Mouse (Mus musculus) gastrocnemius, postnatal 10 days (tissue): Measurements from ENCODE around the gene Etv6. TPM values are rescaled to one million over a fixed set of nuclear protein-coding genes. Genes with fewer than 3 reads are reported as not detected.

Experiments used
- DNase-seq: peaks from one replicate; pipeline ENCODE4 v3.0.0; 2021; ENCODE audit warnings: mixed read lengths
- total RNA-seq, 2 experiments: library from RNA; stranded (reverse); gene quantifications; 2 replicates each; pipeline ENCODE4 v1.2.3; 2021

The Etv6 gene
- total RNA-seq, 2 experiments from 2014 or later, result 12.9 to 14.0 TPM

- DNase-seq, result no peak
Observed at GRCm38 (mm10) chr6:134173439-134173838, 137.9 kb downstream of the Etv6 start.

DNA sequence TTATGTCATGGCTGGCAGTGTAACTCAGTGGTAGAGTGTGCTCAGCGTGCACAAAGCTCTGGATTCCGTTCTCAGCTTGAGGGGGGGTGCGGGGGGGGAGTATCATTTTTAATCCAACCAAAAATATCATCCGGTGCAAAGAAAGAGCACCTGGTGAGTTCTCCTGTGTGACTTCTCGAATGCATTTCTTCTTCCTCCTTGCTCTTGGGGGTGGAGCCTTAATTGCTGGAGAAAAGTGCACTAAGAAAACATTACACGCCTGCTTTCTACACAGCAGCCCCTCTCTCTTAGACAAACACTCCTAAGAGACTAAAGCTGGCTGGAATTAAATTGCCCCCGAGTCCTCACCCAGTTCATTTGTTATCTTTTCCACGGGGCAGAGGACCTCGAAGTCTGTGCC is 139.6 kb downstream of the Etv6 start:
- DNase-seq, result no peak

DNA sequence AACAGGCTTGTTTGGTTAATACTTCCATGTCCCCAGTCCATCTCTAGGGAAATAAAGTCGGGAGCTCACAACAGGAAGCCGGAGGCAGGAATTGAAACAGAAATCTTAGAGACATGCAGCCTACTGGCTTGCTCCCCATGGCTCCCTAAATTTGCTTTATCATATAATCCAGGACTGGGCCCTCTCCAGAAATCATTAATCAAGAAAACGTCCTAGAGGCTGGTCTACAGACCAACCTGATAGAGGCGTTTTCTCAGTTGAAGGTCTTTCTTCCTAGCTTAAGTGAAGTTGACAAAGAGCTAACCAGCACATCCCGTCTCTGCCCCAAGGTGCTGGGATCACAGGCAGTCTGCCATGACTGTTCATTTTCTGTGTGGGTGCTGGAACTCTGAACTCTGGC is 141.7 kb downstream of the Etv6 start:
- no peak for DNase-seq

- DNase-seq, result no peak
Observed at GRCm38 (mm10) chr6:134182301-134182948, 146.9 kb downstream of the Etv6 start.

DNA sequence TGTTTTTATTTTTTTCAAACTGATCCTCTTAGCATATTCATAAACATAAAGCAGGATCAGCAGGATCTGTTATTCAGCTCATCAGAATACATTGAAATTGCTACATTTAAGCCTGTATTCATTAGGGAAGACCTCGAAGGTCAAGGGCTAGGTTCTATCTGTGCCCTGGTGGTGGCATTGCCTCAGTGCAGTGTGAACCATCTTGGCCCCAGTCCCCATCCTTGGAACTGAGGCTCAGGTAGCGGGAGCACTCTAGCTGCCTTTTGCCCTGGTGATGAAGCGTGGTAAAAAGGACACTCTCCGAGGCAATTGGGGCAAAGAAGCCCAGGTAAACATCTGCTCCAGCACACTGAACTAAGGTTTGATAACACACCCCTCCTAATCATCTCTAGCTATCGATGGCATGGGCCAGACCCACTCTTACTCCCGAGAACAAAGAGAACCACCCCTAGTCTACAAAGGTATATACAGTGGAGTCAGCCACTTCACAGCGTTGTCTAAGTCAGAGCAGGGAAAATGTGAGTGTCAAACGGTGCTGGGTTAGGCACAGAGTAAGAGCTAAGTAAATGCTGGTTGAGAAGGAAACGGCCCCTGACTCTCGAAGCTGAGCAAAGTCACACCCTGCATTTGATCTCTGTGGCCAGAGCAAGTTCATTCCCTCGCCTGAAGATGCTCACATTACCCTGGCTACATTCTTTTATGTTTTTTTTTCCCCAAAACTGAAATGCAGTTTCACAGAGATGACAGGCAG is 148.3 kb downstream of the Etv6 start:
- no peak for DNase-seq

- DNase-seq, result peak; percentile 48
Observed at GRCm38 (mm10) chr6:134186286-134186903, 150.9 kb downstream of the Etv6 start.

DNA sequence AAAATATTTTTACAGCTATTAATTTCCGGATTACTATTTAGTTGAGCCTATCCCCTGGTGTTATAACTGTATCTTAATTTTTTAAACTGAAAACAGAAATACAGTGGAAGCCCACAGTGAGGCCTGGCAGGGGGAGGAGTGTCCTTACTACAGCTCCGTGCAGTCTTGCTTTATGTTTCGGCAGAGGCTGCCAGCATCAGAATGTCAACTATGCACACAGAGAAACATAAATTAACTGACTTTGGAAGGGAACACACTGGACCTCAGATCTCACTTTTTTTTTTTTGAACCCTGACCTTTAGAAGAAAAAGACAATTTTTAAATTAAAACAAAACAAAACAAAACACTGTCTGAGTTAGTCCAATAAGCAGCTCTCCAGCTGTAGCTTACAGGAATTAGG is 153.2 kb downstream of the Etv6 start:
- no peak for DNase-seq

GRCm38 (mm10) chr6:134189174-134189573 is 153.7 kb downstream of the Etv6 start:
- no peak for DNase-seq

GRCm38 (mm10) chr6:134189575-134190132 is 154.2 kb downstream of the Etv6 start:
- no peak for DNase-seq

GRCm38 (mm10) chr6:134190597-134191278 is 155.2 kb downstream of the Etv6 start:
- DNase-seq, result no peak

DNA sequence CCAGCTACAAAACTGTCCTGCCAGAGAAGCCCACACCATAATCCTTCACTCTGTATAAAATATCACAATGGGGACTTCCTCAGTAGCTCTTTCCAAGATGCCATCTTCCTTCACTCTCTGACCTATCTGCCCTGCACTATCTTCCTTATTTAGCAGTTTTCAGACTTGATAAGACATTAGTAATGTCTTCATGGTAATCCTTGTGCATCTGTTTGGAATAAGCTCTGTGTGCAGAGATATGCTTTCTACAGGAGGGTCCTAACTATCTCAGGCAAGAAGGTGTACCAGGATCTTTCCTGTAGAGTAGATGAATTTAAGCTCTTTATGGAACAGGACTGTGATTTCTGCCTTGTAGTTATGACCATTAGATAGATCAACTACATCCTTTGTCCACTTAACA is 157.2 kb downstream of the Etv6 start:
- no peak for DNase-seq

DNA sequence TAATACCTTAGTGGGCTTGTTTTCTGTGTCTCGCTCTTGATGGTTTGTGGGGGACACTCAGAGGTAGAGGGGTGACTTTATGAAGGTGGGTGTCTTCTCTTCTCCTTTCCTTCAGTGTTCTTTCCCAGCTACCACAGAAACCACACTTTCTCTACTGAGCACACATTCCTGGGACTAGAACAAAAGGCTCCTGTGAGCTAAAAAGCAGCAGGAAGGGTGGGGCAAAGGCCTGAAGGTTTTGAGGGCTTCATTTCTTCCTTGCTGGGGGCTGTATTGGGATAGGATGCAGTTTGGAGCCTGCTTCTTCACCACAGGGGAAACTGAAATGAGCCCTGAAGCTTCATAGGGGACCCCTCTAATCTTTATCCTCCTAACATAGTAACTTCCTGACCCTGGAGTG is 164.4 kb downstream of the Etv6 start:
- no peak for DNase-seq

GRCm38 (mm10) chr6:134200577-134200976 is 165.1 kb downstream of the Etv6 start:
- no peak for DNase-seq

- no peak for DNase-seq
Observed at GRCm38 (mm10) chr6:134202176-134202575, 166.7 kb downstream of the Etv6 start.

- DNase-seq, result no peak
Observed at GRCm38 (mm10) chr6:134205163-134205562, 169.7 kb downstream of the Etv6 start.

DNA sequence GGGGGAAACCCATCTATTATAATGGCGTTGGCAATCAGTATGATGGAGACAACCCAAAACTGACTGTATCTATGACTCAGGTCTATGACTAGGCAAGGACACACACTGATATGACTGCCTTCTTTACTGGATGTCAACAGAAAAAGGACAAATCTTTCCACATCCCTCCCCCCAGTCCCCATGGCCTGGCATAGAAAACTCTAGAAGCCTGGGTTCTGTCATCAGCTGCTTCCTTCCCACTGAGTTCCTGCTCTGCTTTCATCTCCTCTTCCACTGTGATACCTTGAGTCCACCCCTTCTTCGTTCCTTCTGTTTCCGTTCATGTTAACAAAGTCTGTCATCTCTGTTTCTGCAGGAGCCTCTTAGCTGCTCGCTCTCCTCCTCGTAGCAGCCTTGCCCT is 170.2 kb downstream of the Etv6 start:
- no peak for DNase-seq

GRCm38 (mm10) chr6:134206251-134206650 is 170.8 kb downstream of the Etv6 start:
- DNase-seq, result no peak

GRCm38 (mm10) chr6:134207391-134208179 is 172.1 kb downstream of the Etv6 start:
- peak; percentile 76 for DNase-seq

GRCm38 (mm10) chr6:134208180-134208952 is 172.9 kb downstream of the Etv6 start:
- no peak for DNase-seq

DNA sequence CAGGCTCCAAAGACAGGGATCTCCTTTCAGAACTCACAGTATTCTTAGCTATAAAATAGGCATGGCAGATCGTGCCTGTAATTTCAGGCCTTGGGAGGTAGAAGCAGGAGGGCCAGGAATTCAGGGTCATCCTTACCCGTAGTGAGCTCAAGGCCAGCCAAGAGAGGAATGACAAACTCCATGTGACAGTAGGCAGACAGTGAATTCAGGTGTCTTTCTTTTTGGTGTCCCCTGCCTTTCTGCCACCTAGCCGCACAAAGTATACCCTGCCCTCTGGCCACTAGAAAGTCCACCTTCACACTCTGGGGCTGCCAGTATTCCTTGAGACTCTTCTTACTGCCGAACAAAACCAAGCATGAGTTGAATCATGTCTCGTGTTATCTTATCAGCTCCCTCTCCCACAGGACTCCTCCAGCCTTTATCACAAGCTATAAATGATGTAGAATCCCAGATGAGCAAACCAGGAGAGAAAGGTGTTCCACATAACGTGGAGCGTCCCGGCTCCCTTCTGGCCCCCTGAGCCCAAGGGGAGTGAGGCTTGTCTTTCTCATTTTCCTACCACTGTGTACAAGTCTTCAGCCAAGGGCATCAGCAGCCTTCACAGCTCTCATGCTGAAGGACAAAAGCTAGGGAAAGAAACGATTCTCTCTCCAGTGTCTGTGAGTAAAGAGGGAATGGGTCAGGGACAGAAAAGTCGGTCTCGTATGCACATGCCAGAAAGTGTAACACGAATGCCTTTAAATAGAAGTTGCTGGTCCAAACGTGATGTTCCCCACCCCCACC is 175.4 kb downstream of the Etv6 start:
- no peak for DNase-seq
